Mouse (Mus musculus) adrenal gland (tissue): ENCODE results near the gene Mfap5.
"Not testable (repeated sequence)": the region's sequence is repeated elsewhere in the genome, so short reads cannot be mapped to it uniquely, and the experiment has no call there.

Source experiments
- intact Hi-C: fragments of 180-260 bp; cut with DNase I; formaldehyde crosslinking; loops from one replicate; pipeline ENCODE4 v1.15.1; 2025

Gene Mfap5

GRCm38 (mm10) chr6:122512914-122513878, 7.6 kb downstream of the Mfap5 start:
- intact Hi-C loops: no loop called here

- intact Hi-C loops: no loop called here
Observed at GRCm38 (mm10) chr6:122514312-122514711, 8.7 kb downstream of the Mfap5 start.

- intact Hi-C loops: not testable (repeated sequence)
Observed at GRCm38 (mm10) chr6:122515762-122516161, 10.1 kb downstream of the Mfap5 start.

- intact Hi-C loops: loop anchor here (2.0 kb wide), 1 partner anchor 115 kb away; no protein-coding TSS in a partner anchor
Observed at GRCm38 (mm10) chr6:122517668-122518067, 12.0 kb downstream of the Mfap5 start.

- intact Hi-C loops: loop anchor here (2.0 kb wide), 1 partner anchor 117 kb away; no protein-coding TSS in a partner anchor
Observed at GRCm38 (mm10) chr6:122519384-122519783, 13.7 kb downstream of the Mfap5 start.

GRCm38 (mm10) chr6:122522595-122522994, 16.9 kb downstream of the Mfap5 start:
- intact Hi-C loops: no loop called here

GRCm38 (mm10) chr6:122523289-122523688, 17.6 kb downstream of the Mfap5 start:
- intact Hi-C loops: no loop called here

GRCm38 (mm10) chr6:122527596-122527995, 22.0 kb downstream of the Mfap5 start:
- intact Hi-C loops: no loop called here

- intact Hi-C loops: no loop called here
Observed at GRCm38 (mm10) chr6:122528136-122528535, 22.5 kb downstream of the Mfap5 start.

- intact Hi-C loops: no loop called here
Observed at GRCm38 (mm10) chr6:122531466-122532174, 26.0 kb downstream of the Mfap5 start.

- intact Hi-C loops: no loop called here
Observed at GRCm38 (mm10) chr6:122532883-122533302, 27.2 kb downstream of the Mfap5 start.

- intact Hi-C loops: no loop called here
Observed at GRCm38 (mm10) chr6:122534032-122534431, 28.4 kb downstream of the Mfap5 start.

- intact Hi-C loops: no loop called here
Observed at GRCm38 (mm10) chr6:122539564-122539963, 33.9 kb downstream of the Mfap5 start.

GRCm38 (mm10) chr6:122542459-122542858, 36.8 kb downstream of the Mfap5 start:
- intact Hi-C loops: not testable (repeated sequence)

- intact Hi-C loops: no loop called here
Observed at GRCm38 (mm10) chr6:122543574-122543973, 37.9 kb downstream of the Mfap5 start.

- intact Hi-C loops: no loop called here
Observed at GRCm38 (mm10) chr6:122544672-122545071, 39.0 kb downstream of the Mfap5 start.

- intact Hi-C loops: no loop called here
Observed at GRCm38 (mm10) chr6:122545289-122545882, 39.7 kb downstream of the Mfap5 start.

GRCm38 (mm10) chr6:122545948-122546347, 40.3 kb downstream of the Mfap5 start:
- intact Hi-C loops: no loop called here

GRCm38 (mm10) chr6:122553606-122554005, 48.0 kb downstream of the Mfap5 start, which contains the start of gene Aicda:
Aicda (plus strand) TSS chr6:122553801.
- intact Hi-C loops: no loop called here

GRCm38 (mm10) chr6:122554102-122554501, 48.5 kb downstream of the Mfap5 start:
- intact Hi-C loops: no loop called here

GRCm38 (mm10) chr6:122555266-122555665, 49.6 kb downstream of the Mfap5 start:
- intact Hi-C loops: no loop called here
